Comparison of ENCODE assay signal across 10 mouse cellular contexts in genomic region chr1:78707280-78707679, GRCm38 (mm10). TPM values are rescaled to one million over a fixed set of nuclear protein-coding genes. Genes with fewer than 3 reads are reported as not detected.
DNase-seq lines count a peak whose midpoint lies in the region; ATAC-seq and TF ChIP-seq lines count a peak whose summit lies in the region.
"Had no signal": no experiment of that assay in that cellular context is flagged by ENCODE, and none has a peak within 500 bp of the region (broad histone marks: within the 10 kb centered on the region; RNA-seq: fewer than 3 reads in every experiment).

No protein-coding gene starts in this region.

- H3K27ac ChIP-seq in heart, adult 2 months = no peak overlapping the region
- H3K27ac ChIP-seq: limb, embryonic 13.5 days; neural tube, embryonic 13.5 days had no signal

- H3K4me1 ChIP-seq in heart, adult 2 months (ENCODE audit: control insufficient read depth, insufficient read depth, low read length) = no peaks in the 10 kb centered on the region
- H3K4me1 ChIP-seq: limb, embryonic 13.5 days; neural tube, embryonic 13.5 days had no signal

- intact Hi-C loops in heart, adult 2 months (cut with DNase I) = no loop called here

- TF ChIP-seq POLR2A in heart, adult 2 months (IDR thresholded peaks at IDR 0.05; ENCODE audit: insufficient read depth, low read depth, low read length) = no peak

- H3K27me3 ChIP-seq in heart, adult 2 months (ENCODE audit: control insufficient read depth, insufficient read depth, low read length) = no peaks in the 10 kb centered on the region
- H3K27me3 ChIP-seq: limb, embryonic 13.5 days; neural tube, embryonic 13.5 days had no signal

- peak; percentile 57 for TF ChIP-seq CTCF in heart, adult 2 months (IDR thresholded peaks at IDR 0.05)

- H3K36me3 ChIP-seq in heart, adult 2 months (ENCODE audit: control insufficient read depth, insufficient read depth, low read length) = no peaks in the 10 kb centered on the region

- H3K4me3 ChIP-seq in heart, adult 2 months = no peak overlapping the region
- H3K4me3 ChIP-seq: limb, embryonic 13.5 days; neural tube, embryonic 13.5 days had no signal

- WGBS in heart, adult 2 months = 63% methylated on average over 4 of the region's 4 CpGs

- no peak for ATAC-seq in erythroid progenitor cell, adult 5-6 weeks (replicated peaks; ENCODE audit: low FRiP score, poor library complexity, severe bottlenecking)
- ATAC-seq in erythroblast, adult 5-6 weeks (replicated peaks; ENCODE audit: low FRiP score, poor library complexity, severe bottlenecking) = no peak

- no peak overlapping the region for H3K9ac ChIP-seq in heart, adult 2 months (ENCODE audit: low read depth, low read length)
- H3K9ac ChIP-seq: limb, embryonic 13.5 days; neural tube, embryonic 13.5 days had no signal

- H3K79me2 ChIP-seq in heart, adult 2 months (replicated peaks; ENCODE audit: control insufficient read depth, insufficient read depth, low read length) = no peaks in the 10 kb centered on the region

- no peak for TF ChIP-seq EP300 in heart, adult 2 months (IDR thresholded peaks at IDR 0.05; ENCODE audit: insufficient read depth, low read depth, low read length)

- DNase-seq in heart, adult 2 months = no peak
- DNase-seq in heart, adult 9 months (ENCODE audit: low spot score in 2 of 2) = no peak
- peak; percentile 39 for DNase-seq in lung, postnatal 10 days
- DNase-seq in lung, adult 18-20 months = no peak
- peak; percentile 12 for DNase-seq in adipocyte (ENCODE audit: low spot score)
- DNase-seq in right cerebral cortex, postnatal 4 days = peak; percentile 54

RNA-seq across cellular contexts. Expression of gene Utp14b, which starts 49.4 kb away (rescaled TPM):
- 1 to 10 TPM in 1 of 2 experiments, under 1 TPM in 1; 0.97 to 1.1 TPM for total RNA-seq in heart, adult 2 months (2021)
- 0.23 TPM in 2 replicates for polyA plus RNA-seq in heart, adult 2 months (2012; rRNA removed)
- total RNA-seq in erythroid progenitor cell, adult 5-6 weeks (2015; ENCODE audit: low replicate concordance) = 0.72 and 3.8 TPM in 2 replicates
- 2.3 and 2.4 TPM in 2 replicates for total RNA-seq in erythroid progenitor cell, adult 5-6 weeks (2017; ENCODE audit: low replicate concordance)
- 0.77 and 1.5 TPM in 2 replicates for total RNA-seq in erythroblast, adult 5-6 weeks (2015; ENCODE audit: low replicate concordance)
- 1.1 and 1.5 TPM in 2 replicates for total RNA-seq in erythroblast, adult 5-6 weeks (2017; ENCODE audit: low replicate concordance)

RNA-seq across cellular contexts. Expression of gene Acsl3, which starts 49.7 kb away (rescaled TPM):
- 1 to 10 TPM; 4.4 to 6.6 TPM for total RNA-seq in heart, adult 2 months (2021)
- 2.6 and 4.5 TPM in 2 replicates for polyA plus RNA-seq in heart, adult 2 months (2012; rRNA removed)
- total RNA-seq in erythroid progenitor cell, adult 5-6 weeks (2015; ENCODE audit: low replicate concordance) = 2.9 and 4.0 TPM in 2 replicates
- 5.6 and 13.5 TPM in 2 replicates for total RNA-seq in erythroid progenitor cell, adult 5-6 weeks (2017; ENCODE audit: low replicate concordance)
- 4.0 and 11.0 TPM in 2 replicates for total RNA-seq in erythroblast, adult 5-6 weeks (2015; ENCODE audit: low replicate concordance)
- 2.9 and 14.2 TPM in 2 replicates for total RNA-seq in erythroblast, adult 5-6 weeks (2017; ENCODE audit: low replicate concordance)

Comparison
In these comparisons a context has a peak if more than half of its experiments do, and no peak if none do; other contexts are left out.
1. DNase-seq: peak in lung, postnatal 10 days (single experiment), adipocyte (single experiment) and right cerebral cortex, postnatal 4 days (single experiment); none in heart, adult 2 months (0 of 2), heart, adult 9 months (0 of 2) and lung, adult 18-20 months (0 of 2).